In genomic region chr15:85615075-85615474, GRCm38 (mm10) we compare ENCODE assay signal across 10 mouse cellular contexts. TPM values are rescaled to one million over a fixed set of nuclear protein-coding genes. Genes with fewer than 3 reads are reported as not detected.
DNase-seq lines count a peak whose midpoint lies in the region; ATAC-seq and TF ChIP-seq lines count a peak whose summit lies in the region.
"Had no signal": no experiment of that assay in that cellular context is flagged by ENCODE, and none has a peak within 500 bp of the region (broad histone marks: within the 10 kb centered on the region; RNA-seq: fewer than 3 reads in every experiment).

No protein-coding gene starts in this region.

- no peak for TF ChIP-seq POLR2A in kidney, adult 2 months (IDR thresholded peaks at IDR 0.05; ENCODE audit: low read depth, low read length)

- peaks cover 9% of the 10 kb centered on the region; the same call in 1 of the 2 replicates for H3K4me1 ChIP-seq in heart, embryonic 11.5 days (ENCODE audit: control insufficient read depth, insufficient read depth, low read length)
- H3K4me1 ChIP-seq in kidney, postnatal 0 days (replicated peaks; ENCODE audit: insufficient read depth, low read length) = peaks cover 32% of the 10 kb centered on the region
- H3K4me1 ChIP-seq in kidney, adult 2 months (ENCODE audit: control insufficient read depth, insufficient read depth, low read length) = peaks cover 33% of the 10 kb centered on the region
- peaks cover 16% of the 10 kb centered on the region; the same call in 1 of the 2 replicates for H3K4me1 ChIP-seq in stomach, embryonic 14.5 days (ENCODE audit: control insufficient read depth, insufficient read depth, low read length)

- no peak for ATAC-seq in heart, embryonic 11.5 days (replicated peaks; ENCODE audit: insufficient number of reproducible peaks, low FRiP score, low TSS enrichment)
- ATAC-seq in kidney, postnatal 0 days (replicated peaks; ENCODE audit: low FRiP score, low read depth) = no peak
- no peak for ATAC-seq in stomach, embryonic 14.5 days (ENCODE audit: insufficient number of reproducible peaks, insufficient read depth, low FRiP score, low read depth)
- ATAC-seq: liver, postnatal 0 days; midbrain, embryonic 16.5 days had no signal

- no peak overlapping the region for H3K9ac ChIP-seq in heart, embryonic 11.5 days (ENCODE audit: low read depth, low read length)
- 0 out of 2 replicates have a peak overlapping the region, but pooled peaks have one; percentile 8 for H3K9ac ChIP-seq in kidney, postnatal 0 days (ENCODE audit: low read depth, low read length)
- H3K9ac ChIP-seq in stomach, embryonic 14.5 days (replicated peaks; ENCODE audit: low read depth, low read length) = no peak overlapping the region
- H3K9ac ChIP-seq: liver, postnatal 0 days had no signal

- H3K9me3 ChIP-seq in heart, embryonic 11.5 days (replicated peaks; ENCODE audit: control insufficient read depth, low read length) = peaks cover 4% of the 10 kb centered on the region; the same call in 1 of the 2 replicates
- no peaks in the 10 kb centered on the region for H3K9me3 ChIP-seq in kidney, postnatal 0 days (replicated peaks; ENCODE audit: low read length)
- no peaks in the 10 kb centered on the region for H3K9me3 ChIP-seq in stomach, embryonic 14.5 days (ENCODE audit: control insufficient read depth, low read depth, low read length)

- peaks cover 34% of the 10 kb centered on the region for H3K27me3 ChIP-seq in heart, embryonic 11.5 days (ENCODE audit: control insufficient read depth, insufficient read depth, low read length)
- no peaks in the 10 kb centered on the region for H3K27me3 ChIP-seq in kidney, postnatal 0 days (ENCODE audit: insufficient read depth, low read length)
- H3K27me3 ChIP-seq in kidney, adult 2 months (replicated peaks; ENCODE audit: control insufficient read depth, insufficient read depth, low read length) = no peaks in the 10 kb centered on the region
- H3K27me3 ChIP-seq in stomach, embryonic 14.5 days (ENCODE audit: control insufficient read depth, insufficient read depth, low read length) = no peaks in the 10 kb centered on the region

- TF ChIP-seq CTCF in kidney, postnatal 0 days (IDR thresholded peaks at IDR 0.05; ENCODE audit: low read depth) = no peak
- TF ChIP-seq CTCF in kidney, adult 2 months (conservative IDR thresholded peaks at IDR 0.05; ENCODE audit: insufficient read depth, insufficient read length, low read depth, low read length) = no peak

- no peak for DNase-seq in heart, adult 8-10 months (ENCODE audit: low spot score)
- no peak for DNase-seq in kidney, postnatal 0 days (ENCODE audit: low spot score)
- no peak for DNase-seq in kidney, adult 2 months
- peak; percentile 49 for DNase-seq in MN1 (ENCODE audit: low spot score)
- no peak for DNase-seq in layer of hippocampus, adult 8-10 months (ENCODE audit: low spot score in 2 of 2)
- DNase-seq in thymus, adult 18-20 months = no peak
- DNase-seq: liver, postnatal 0 days had no signal

- 38% methylated on average over 22 of the region's 22 CpGs for WGBS in heart, embryonic 11.5 days (ENCODE audit: insufficient replicate concordance)
- 49% methylated on average over 22 of the region's 22 CpGs for WGBS in kidney, postnatal 0 days
- WGBS in kidney, adult 2 months = 67% methylated on average over 22 of the region's 22 CpGs
- 49% methylated on average over 22 of the region's 22 CpGs for WGBS in stomach, embryonic 14.5 days

- H3K36me3 ChIP-seq in heart, embryonic 11.5 days (ENCODE audit: control insufficient read depth, insufficient read depth, low read length) = no peaks in the 10 kb centered on the region
- no peaks in the 10 kb centered on the region for H3K36me3 ChIP-seq in kidney, postnatal 0 days (ENCODE audit: insufficient read depth, low read length)
- H3K36me3 ChIP-seq in kidney, adult 2 months (ENCODE audit: control insufficient read depth, insufficient read depth, low read length) = no peaks in the 10 kb centered on the region
- no peaks in the 10 kb centered on the region for H3K36me3 ChIP-seq in stomach, embryonic 14.5 days (ENCODE audit: control insufficient read depth, insufficient read depth, low read length)

- no peak overlapping the region for H3K27ac ChIP-seq in heart, embryonic 11.5 days (ENCODE audit: low read depth, low read length)
- no peak overlapping the region for H3K27ac ChIP-seq in kidney, postnatal 0 days
- H3K27ac ChIP-seq in kidney, adult 2 months (ENCODE audit: insufficient read depth, low read depth, low read length) = no peak overlapping the region
- no peak overlapping the region; the same call in 1 of the 2 replicates for H3K27ac ChIP-seq in stomach, embryonic 14.5 days (ENCODE audit: low read length)

- H3K4me2 ChIP-seq in heart, embryonic 11.5 days = peak overlapping the region; percentile 48
- peak overlapping the region; percentile 37 for H3K4me2 ChIP-seq in kidney, postnatal 0 days (ENCODE audit: low read length)
- H3K4me2 ChIP-seq in stomach, embryonic 14.5 days (replicated peaks; ENCODE audit: low read depth, low read length) = peak overlapping the region; percentile 4; the same call in 1 of the 2 replicates

- H3K4me3 ChIP-seq in heart, embryonic 11.5 days (ENCODE audit: low read depth, low read length) = no peak overlapping the region
- H3K4me3 ChIP-seq in kidney, postnatal 0 days (replicated peaks; ENCODE audit: low read depth, low read length) = no peak overlapping the region
- no peak overlapping the region for H3K4me3 ChIP-seq in kidney, adult 2 months (ENCODE audit: insufficient read depth, low read depth, low read length)
- no peak overlapping the region for H3K4me3 ChIP-seq in stomach, embryonic 14.5 days (ENCODE audit: low read depth, low read length)

RNA-seq across cellular contexts. Expression of gene Wnt7b, which starts 32.8 kb away (rescaled TPM):
- 0.52 and 1.5 TPM in 2 replicates for polyA plus RNA-seq in heart, embryonic 11.5 days (2014; fragmentation: Nextera tagmentation; extraction: Ambion mirVana)
- under 1 TPM in 3 of 4 experiments, not detected in 1; 0.06 to 0.19 (median 0.14) TPM for total RNA-seq in heart, adult 8-10 months (2022)
- polyA plus RNA-seq in kidney, postnatal 0 days (2015; fragmentation: Nextera tagmentation; extraction: Ambion mirVana) = 24.9 and 26.3 TPM in 2 replicates
- 12.8 and 14.2 TPM in 2 replicates for polyA plus RNA-seq in kidney, adult 2 months (2012; rRNA removed)
- 0.75 and 2.5 TPM in 2 replicates for polyA plus RNA-seq in stomach, embryonic 14.5 days (2014; fragmentation: Nextera tagmentation; extraction: Ambion mirVana)
- 10 to 100 TPM; 45.9 to 52.4 (median 49.1) TPM for total RNA-seq in layer of hippocampus, adult 8-10 months (2022)
